Mouse (Mus musculus) midbrain, embryonic 11.5 days (tissue): Measurements from ENCODE around the gene Hoxc12. TPM values are rescaled to one million over a fixed set of nuclear protein-coding genes. Genes with fewer than 3 reads are reported as not detected.
A peak's percentile ranks its signal among the peaks of the same experiment; 100 is the strongest.

Source experiments
- ATAC-seq: fragments of 200-750 bp; cut with Nextera tagmentation; 2 replicates; pipeline ENCODE4 v1.8.0; 2017; ENCODE audit warnings: moderate TSS enrichment, moderate library complexity; ENCODE audit not compliant: low FRiP score
- DNase-seq: peaks from one replicate; pipeline ENCODE4 v3.0.0; 2015; ENCODE audit warnings: low spot score; ENCODE audit errors: missing footprints
- H3K27ac ChIP-seq: fragments of 300-500 bp; sonication (generic); 2 replicates; pipeline ENCODE4 v1.5.1; 2014; ENCODE audit warnings: low read depth, low read length
- H3K27me3 ChIP-seq: fragments of 300-500 bp; sonication (generic); 2 replicates; pipeline ENCODE4 v1.6.1; 2014; ENCODE audit warnings: mild to moderate bottlenecking, low read length, moderate library complexity, mixed read lengths; ENCODE audit not compliant: control insufficient read depth, insufficient read depth
- H3K36me3 ChIP-seq: fragments of 300-500 bp; sonication (generic); 2 replicates; pipeline ENCODE4 v1.6.1; 2014; ENCODE audit warnings: mild to moderate bottlenecking, low read length, moderate library complexity, mixed read lengths; ENCODE audit not compliant: control insufficient read depth, insufficient read depth
- H3K4me1 ChIP-seq: fragments of 300-500 bp; sonication (generic); 2 replicates; pipeline ENCODE4 v1.6.1; 2014; ENCODE audit warnings: low read length; ENCODE audit not compliant: control insufficient read depth, insufficient read depth
- H3K4me2 ChIP-seq: fragments of 300-500 bp; sonication (generic); 2 replicates; pipeline ENCODE4 v1.6.1; 2014; ENCODE audit warnings: mild to moderate bottlenecking, moderate library complexity
- H3K4me3 ChIP-seq: fragments of 300-500 bp; sonication (generic); 2 replicates; pipeline ENCODE4 v1.5.1; 2014; ENCODE audit warnings: low read depth, low read length
- H3K9ac ChIP-seq: fragments of 300-500 bp; sonication (generic); 2 replicates; pipeline ENCODE4 v1.6.1; 2014; ENCODE audit warnings: low read length
- H3K9me3 ChIP-seq: fragments of 300-500 bp; sonication (generic); 2 replicates; pipeline ENCODE4 v1.6.1; 2016; ENCODE audit warnings: low read length; ENCODE audit not compliant: control insufficient read depth
- WGBS: fragments of 180-500 bp; shearing (Covaris S2); extraction: QIAGEN DNeasy Blood & Tissue Kit; methylation state at CpG from one replicate; pipeline ENCODE4 v1.1.7; 2014; 5-methylcytosine and 5-hydroxymethylcytosine counted together
- polyA plus RNA-seq: library from polyadenylated mRNA; unstranded; fragments of >200 nt; fragmentation: Nextera tagmentation; extraction: Ambion mirVana; gene quantifications from 2 replicates; pipeline ENCODE4 v1.2.1, GENCODE M21; 2014

The Hoxc12 gene
- polyA plus RNA-seq, 1 experiment from 2014 or later, result not detected

DNA sequence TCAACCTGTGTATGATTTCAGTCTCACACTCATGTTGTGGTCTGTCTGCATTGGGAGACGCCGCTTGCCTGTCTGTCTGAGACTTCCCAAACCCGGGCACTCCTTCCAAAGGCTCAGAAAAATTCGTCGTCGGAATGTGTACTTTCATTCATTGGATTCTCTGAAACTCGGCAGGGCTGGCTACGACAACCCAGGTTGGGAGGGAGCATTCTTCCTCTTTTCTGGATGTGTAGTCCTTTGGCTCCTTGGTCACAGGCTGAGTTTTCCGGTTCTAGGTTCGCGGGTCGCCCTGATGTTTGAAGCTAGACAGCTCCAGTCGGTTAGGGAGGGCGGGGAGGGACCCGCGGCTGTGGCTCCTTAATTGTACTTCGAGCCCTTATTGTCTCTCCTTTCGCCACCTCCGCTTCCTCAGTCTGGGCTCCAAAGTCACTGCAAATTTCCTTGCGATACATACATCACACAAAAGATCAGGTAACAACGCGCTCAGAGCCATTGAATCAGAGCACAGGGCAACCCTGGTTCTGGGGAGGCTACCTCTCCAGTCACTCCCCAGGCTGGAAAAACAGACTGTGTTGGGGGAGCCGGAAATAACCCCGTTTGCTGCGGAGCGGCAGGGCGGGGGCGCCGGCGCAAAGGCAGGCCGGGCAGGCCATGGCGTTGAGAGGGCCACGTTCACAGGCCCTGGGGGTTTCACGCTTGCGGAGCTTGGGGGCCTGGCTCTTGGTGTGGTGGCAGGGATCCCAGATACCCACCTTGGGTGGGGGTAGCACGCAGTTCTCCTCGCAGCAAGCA, 40.3 kb downstream of the Hoxc12 start:
- under 1% methylated on average over 37 of the region's 37 CpGs for WGBS
- H3K4me1 ChIP-seq, result peaks cover 5% of the 10 kb centered on the region; the same call in 1 of the 2 replicates
- no peak overlapping the region for H3K4me2 ChIP-seq
- H3K4me3 ChIP-seq, result no peak overlapping the region
- no peak overlapping the region for H3K27ac ChIP-seq
- no peaks in the 10 kb centered on the region for H3K36me3 ChIP-seq
- no peaks in the 10 kb centered on the region for H3K9me3 ChIP-seq
- DNase-seq (peak; percentile 96), ATAC-seq (no peak)
- peaks cover 98% of the 10 kb centered on the region for H3K27me3 ChIP-seq
- H3K9ac ChIP-seq, result no peak overlapping the region

DNA sequence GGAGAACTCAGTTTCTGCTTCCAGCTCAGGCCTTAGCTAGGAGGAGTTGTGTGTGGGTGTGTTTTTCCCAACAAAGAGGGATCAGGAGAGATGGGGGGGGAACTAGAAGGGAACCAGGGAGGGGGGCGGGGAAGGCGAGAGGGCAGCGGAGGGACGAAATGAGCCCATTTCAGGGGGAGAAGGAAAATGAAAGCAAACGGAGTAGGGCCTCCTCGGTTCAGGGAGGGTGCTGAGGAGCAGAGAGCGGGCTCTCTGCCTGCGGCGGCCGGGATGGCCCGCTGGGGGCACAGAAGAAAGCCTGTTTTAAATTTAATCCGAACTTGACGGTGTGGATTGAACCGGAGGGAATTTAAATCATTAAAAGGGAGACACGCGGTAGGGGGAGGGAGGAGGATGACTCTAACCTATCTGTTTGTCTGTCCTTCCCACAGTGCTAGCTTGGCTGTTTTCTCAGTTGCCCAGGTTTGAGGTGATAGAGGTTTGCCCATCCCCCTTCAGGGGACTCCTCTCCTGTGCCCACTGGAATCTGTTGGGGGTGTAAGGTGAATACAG, 40.9 kb downstream of the Hoxc12 start:
- Histone ChIP-seq H3K27ac (no peak overlapping the region), H3K9me3 (no peaks in the 10 kb centered on the region), H3K9ac (no peak overlapping the region), H3K27me3 (peaks cover 98% of the 10 kb centered on the region), H3K36me3 (no peaks in the 10 kb centered on the region), H3K4me1 (peaks cover 5% of the 10 kb centered on the region; the same call in 1 of the 2 replicates), H3K4me2 (no peak overlapping the region), H3K4me3 (no peak overlapping the region)
- peak; percentile 95 for DNase-seq
- WGBS, result under 1% methylated on average over 15 of the region's 16 CpGs
- no peak for ATAC-seq

DNA sequence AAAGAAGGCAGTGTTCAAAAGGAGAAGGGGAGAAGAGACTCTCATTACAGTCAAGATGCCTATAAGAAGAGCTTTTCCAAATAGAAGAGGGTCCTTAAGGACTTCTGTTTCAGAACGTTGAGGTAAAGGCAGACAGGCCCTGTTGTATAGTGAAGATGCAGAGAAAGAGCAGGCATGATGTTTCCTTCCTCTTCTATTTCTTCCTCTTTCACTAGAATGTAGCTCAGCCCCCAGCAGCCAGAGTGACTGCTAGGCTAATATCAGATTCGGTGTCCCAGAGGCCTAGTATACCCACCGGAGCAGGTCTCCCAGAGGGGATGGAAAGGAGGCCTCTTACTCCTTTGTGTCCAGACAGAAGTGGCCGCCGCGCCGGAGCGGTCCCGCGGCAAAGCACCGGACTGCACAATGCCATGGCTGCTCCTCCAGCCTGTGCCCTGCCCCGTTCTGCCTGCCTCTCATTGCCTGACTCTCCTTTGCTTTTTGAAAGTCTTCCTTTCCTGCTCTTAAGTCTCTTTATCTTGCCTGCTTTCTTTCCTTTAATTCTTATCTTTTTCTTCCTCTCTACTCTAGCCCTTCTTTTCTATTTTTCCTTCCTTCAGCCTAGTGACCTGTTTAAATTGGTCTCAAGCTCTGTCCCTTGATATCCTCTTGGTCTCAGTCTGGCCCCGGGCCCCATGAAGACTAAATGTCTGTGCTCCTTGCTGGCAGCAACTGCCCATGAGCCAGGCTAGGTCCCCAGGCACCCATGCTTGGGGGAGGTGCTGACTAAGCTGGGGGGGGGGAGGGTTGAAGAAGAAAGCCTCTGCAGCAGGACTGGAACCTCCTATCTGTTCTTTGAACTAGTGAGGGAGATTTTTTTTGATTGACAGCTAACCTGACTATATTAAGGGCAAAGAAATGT, 42.3 kb downstream of the Hoxc12 start:
- ATAC-seq (no peak), DNase-seq (no peak)
- H3K27me3 ChIP-seq, result peaks cover 98% of the 10 kb centered on the region
- peaks cover 5% of the 10 kb centered on the region; the same call in 1 of the 2 replicates for H3K4me1 ChIP-seq
- no peak overlapping the region for H3K4me2 ChIP-seq
- 3% methylated on average over 13 of the region's 13 CpGs for WGBS
- no peak overlapping the region for H3K27ac ChIP-seq
- no peaks in the 10 kb centered on the region for H3K36me3 ChIP-seq
- no peak overlapping the region for H3K4me3 ChIP-seq
- no peak overlapping the region for H3K9ac ChIP-seq
- no peaks in the 10 kb centered on the region for H3K9me3 ChIP-seq

DNA sequence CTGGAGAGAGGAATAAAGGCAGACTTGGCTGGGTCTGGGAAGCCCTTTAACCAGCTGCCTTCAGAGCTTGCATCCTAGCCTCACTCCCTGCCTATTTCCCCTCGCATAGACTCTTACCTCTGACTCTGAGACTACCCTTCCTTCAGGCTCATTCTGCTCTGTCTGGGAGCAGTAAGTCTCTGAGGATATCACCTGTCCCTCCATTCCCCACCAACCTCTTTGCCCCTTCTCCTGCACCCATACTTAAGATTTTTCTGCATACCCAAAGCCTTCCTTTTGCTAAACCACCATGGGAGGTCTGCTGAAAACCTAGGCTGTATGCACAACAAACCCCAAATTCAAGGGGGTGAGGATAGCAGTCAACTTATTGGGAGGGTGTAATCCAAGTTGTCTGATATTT, 43.4 kb downstream of the Hoxc12 start:
- no peaks in the 10 kb centered on the region for H3K36me3 ChIP-seq
- H3K4me3 ChIP-seq, result no peak overlapping the region
- H3K27ac ChIP-seq, result no peak overlapping the region
- H3K27me3 ChIP-seq, result peaks cover 99% of the 10 kb centered on the region
- H3K9me3 ChIP-seq, result no peaks in the 10 kb centered on the region
- peaks cover 5% of the 10 kb centered on the region; the same call in 1 of the 2 replicates for H3K4me1 ChIP-seq
- no peak overlapping the region for H3K9ac ChIP-seq
- no peak for ATAC-seq
- no peak overlapping the region for H3K4me2 ChIP-seq
- 0% methylated on average over 1 of the region's 1 CpGs for WGBS
- DNase-seq, result peak; percentile 94

DNA sequence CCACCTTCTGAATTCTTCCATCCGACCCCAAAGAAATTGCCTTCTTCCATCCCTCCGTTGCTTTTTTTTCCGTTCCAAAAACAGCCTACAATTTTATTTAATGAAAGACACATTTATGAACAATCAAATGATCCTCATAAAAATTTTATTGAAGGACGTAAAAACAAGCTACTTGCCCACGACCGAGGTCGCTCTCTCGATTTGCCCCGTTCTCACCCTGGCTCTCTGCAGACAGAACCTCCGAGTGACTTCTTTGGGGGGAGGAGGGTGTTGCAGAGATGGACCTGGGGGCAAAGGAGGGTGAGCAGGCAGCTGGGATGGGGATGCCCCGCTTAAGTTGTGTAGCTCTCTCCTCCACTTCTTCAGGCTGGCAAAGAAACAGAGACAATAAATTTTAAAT, 43.8 kb downstream of the Hoxc12 start:
- Histone ChIP-seq H3K4me3 (no peak overlapping the region), H3K27me3 (peaks cover 99% of the 10 kb centered on the region), H3K36me3 (no peaks in the 10 kb centered on the region), H3K27ac (no peak overlapping the region), H3K4me1 (peaks cover 5% of the 10 kb centered on the region; the same call in 1 of the 2 replicates), H3K9ac (no peak overlapping the region), H3K4me2 (no peak overlapping the region), H3K9me3 (no peaks in the 10 kb centered on the region)
- ATAC-seq (no peak), DNase-seq (peak; percentile 94)
- WGBS, result 3% methylated on average over 11 of the region's 11 CpGs

DNA sequence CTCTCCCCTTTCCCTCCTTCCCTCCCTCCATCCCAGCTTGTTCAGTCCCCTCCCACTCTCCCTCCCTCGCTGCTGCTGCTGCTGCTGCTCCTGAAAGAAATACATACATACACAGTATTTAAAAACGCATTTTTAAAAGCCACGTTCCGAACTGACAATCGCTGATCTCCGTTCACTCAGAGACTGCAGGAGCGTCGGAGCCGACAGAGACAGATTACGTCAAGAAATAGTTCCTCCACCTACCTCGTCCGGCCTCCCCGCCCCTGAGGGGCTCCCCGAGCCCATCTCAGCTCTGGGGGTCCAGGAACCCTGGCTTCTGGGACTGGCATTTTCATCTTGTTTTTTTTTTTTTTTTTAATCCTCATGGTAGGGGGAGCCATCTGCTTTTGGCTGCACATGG, 44.4 kb downstream of the Hoxc12 start:
- peak overlapping the region; percentile 35; the same call in 1 of the 2 replicates for H3K4me2 ChIP-seq
- H3K36me3 ChIP-seq, result no peaks in the 10 kb centered on the region
- H3K4me3 ChIP-seq, result peak overlapping the region; percentile 8; the same call in 1 of the 2 replicates
- H3K27me3 ChIP-seq, result peaks cover 99% of the 10 kb centered on the region
- no peak overlapping the region for H3K27ac ChIP-seq
- H3K4me1 ChIP-seq, result peaks cover 5% of the 10 kb centered on the region; the same call in 1 of the 2 replicates
- no peak for DNase-seq
- no peaks in the 10 kb centered on the region for H3K9me3 ChIP-seq
- H3K9ac ChIP-seq, result no peak overlapping the region
- WGBS, result under 1% methylated on average over 14 of the region's 14 CpGs
- ATAC-seq, result no peak

DNA sequence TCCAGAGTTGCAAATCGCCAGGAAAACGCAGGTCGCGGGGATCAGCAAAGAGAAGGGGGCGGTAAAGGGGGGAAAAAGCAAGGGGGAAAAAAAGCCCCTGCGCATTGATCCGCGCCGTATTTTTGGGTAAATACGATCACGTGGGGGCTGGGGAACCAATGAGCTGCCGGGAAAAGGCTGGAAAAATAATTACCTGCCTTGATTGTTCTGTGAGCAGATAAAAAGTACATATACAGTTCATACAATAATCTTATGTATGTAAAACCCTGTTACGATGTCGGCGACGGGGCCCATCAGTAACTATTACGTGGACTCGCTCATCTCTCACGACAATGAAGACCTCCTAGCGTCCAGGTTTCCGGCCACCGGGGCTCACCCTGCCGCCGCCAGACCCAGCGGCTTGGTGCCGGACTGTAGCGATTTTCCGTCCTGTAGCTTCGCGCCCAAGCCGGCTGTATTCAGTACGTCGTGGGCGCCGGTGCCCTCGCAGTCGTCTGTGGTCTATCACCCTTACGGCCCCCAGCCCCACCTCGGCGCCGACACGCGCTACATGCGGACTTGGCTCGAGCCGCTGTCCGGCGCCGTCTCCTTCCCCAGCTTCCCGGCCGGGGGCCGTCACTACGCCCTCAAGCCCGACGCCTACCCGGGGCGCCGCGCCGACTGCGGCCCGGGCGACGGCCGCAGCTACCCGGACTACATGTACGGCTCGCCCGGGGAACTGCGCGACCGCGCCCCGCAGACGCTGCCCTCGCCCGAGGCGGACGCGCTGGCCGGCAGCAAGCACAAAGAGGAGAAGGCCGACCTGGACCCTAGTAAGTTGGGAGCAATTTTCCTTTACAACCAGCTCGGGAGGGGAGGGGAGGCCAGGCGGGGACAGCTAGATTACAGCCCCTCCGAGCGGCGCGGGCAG, 45.1 kb downstream of the Hoxc12 start:
- under 1% methylated on average over 86 of the region's 88 CpGs for WGBS
- Histone ChIP-seq H3K4me2 (peak overlapping the region; percentile 35), H3K4me3 (peak overlapping the region; percentile 8), H3K9me3 (no peaks in the 10 kb centered on the region), H3K36me3 (no peaks in the 10 kb centered on the region), H3K27me3 (peaks cover 100% of the 10 kb centered on the region), H3K4me1 (peaks cover 5% of the 10 kb centered on the region; the same call in 1 of the 2 replicates), H3K9ac (no peak overlapping the region), H3K27ac (no peak overlapping the region)
- 0 out of 2 replicates have a peak, but pooled peaks have one; percentile 30 for ATAC-seq
- DNase-seq, result peak; percentile 97

DNA sequence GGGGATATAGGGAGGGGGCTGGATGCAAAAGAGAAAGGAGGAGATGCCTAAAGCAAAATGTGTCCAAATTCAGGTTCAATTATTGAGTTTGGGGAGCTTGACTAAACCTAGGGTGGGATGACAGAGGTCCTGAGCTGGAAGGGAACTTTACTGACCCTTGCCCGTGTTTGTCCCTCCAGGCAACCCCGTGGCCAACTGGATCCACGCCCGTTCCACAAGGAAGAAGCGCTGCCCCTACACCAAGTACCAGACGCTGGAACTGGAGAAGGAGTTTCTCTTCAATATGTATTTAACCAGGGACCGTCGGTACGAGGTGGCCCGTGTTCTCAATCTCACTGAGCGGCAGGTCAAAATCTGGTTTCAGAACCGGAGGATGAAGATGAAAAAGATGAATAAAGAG, 47.2 kb downstream of the Hoxc12 start:
- ATAC-seq, result no peak

More for the DNA sequence above, 47.2 kb downstream of the Hoxc12 start:
- Histone ChIP-seq H3K9ac (no peak overlapping the region), H3K4me3 (no peak overlapping the region), H3K36me3 (no peaks in the 10 kb centered on the region), H3K4me1 (peaks cover 5% of the 10 kb centered on the region; the same call in 1 of the 2 replicates), H3K4me2 (no peak overlapping the region), H3K9me3 (no peaks in the 10 kb centered on the region), H3K27ac (no peak overlapping the region), H3K27me3 (peaks cover 100% of the 10 kb centered on the region)
- WGBS, result under 1% methylated on average over 12 of the region's 12 CpGs
- DNase-seq, result no peak
